Mouse (Mus musculus) limb, embryonic 15.5 days (tissue): Measurements from ENCODE around the gene Hmcn2. TPM values are rescaled to one million over a fixed set of nuclear protein-coding genes. Genes with fewer than 3 reads are reported as not detected.

Experiments
- ATAC-seq: fragments of 200-750 bp; cut with Nextera tagmentation; 2 replicates; pipeline ENCODE4 v1.8.0; 2017; ENCODE audit warnings: low read depth, moderate TSS enrichment; ENCODE audit not compliant: insufficient number of reproducible peaks, low FRiP score, low TSS enrichment
- H3K27ac ChIP-seq: fragments of 300-500 bp; sonication (generic); 2 replicates; pipeline ENCODE4 v1.5.1; 2015; ENCODE audit warnings: moderate library complexity, mild to moderate bottlenecking, inconsistent platforms
- H3K27me3 ChIP-seq: fragments of 300-500 bp; sonication (generic); 2 replicates; pipeline ENCODE4 v1.6.1; 2015; ENCODE audit warnings: inconsistent platforms
- H3K36me3 ChIP-seq: fragments of 300-500 bp; sonication (generic); 2 replicates; pipeline ENCODE4 v1.6.1; 2015; ENCODE audit warnings: inconsistent platforms
- H3K4me1 ChIP-seq: fragments of 300-500 bp; sonication (generic); 2 replicates; pipeline ENCODE4 v1.6.1; 2015; ENCODE audit warnings: inconsistent platforms
- H3K4me2 ChIP-seq: fragments of 300-500 bp; sonication (generic); 2 replicates; pipeline ENCODE4 v1.6.1; 2015; ENCODE audit warnings: mild to moderate bottlenecking, inconsistent platforms
- H3K4me3 ChIP-seq: fragments of 300-500 bp; sonication (generic); 2 replicates; pipeline ENCODE4 v1.5.1; 2015; ENCODE audit warnings: mild to moderate bottlenecking, inconsistent platforms
- H3K9ac ChIP-seq: fragments of 300-500 bp; sonication (generic); 2 replicates; pipeline ENCODE4 v1.6.1; 2015; ENCODE audit warnings: inconsistent platforms
- H3K9me3 ChIP-seq: fragments of 300-500 bp; sonication (generic); 2 replicates; pipeline ENCODE4 v1.6.1; 2016; ENCODE audit warnings: inconsistent platforms
- WGBS: fragments of 180-500 bp; shearing (Covaris S2); methylation state at CpG from one replicate; pipeline ENCODE4 v1.1.7; 2015; 5-methylcytosine and 5-hydroxymethylcytosine counted together
- polyA plus RNA-seq: library from polyadenylated mRNA; unstranded; fragments of >200 nt; fragmentation: Nextera tagmentation; extraction: Ambion mirVana; gene quantifications from 2 replicates; pipeline ENCODE4 v1.2.1, GENCODE M21; 2015

Gene Hmcn2
- polyA plus RNA-seq, 1 experiment from 2014 or later, result 0.32 TPM

GRCm38 (mm10) chr2:31462051-31462450 lies 147.8 kb downstream of the Hmcn2 start:
- Histone ChIP-seq H3K27ac (no peak overlapping the region), H3K9ac (no peak overlapping the region), H3K4me1 (peaks cover 13% of the 10 kb centered on the region), H3K36me3 (no peaks in the 10 kb centered on the region), H3K9me3 (no peaks in the 10 kb centered on the region), H3K4me3 (no peak overlapping the region), H3K4me2 (no peak overlapping the region), H3K27me3 (peaks cover 38% of the 10 kb centered on the region)
- no peak for ATAC-seq
- WGBS, result 38% methylated on average over 8 of the region's 8 CpGs

GRCm38 (mm10) chr2:31463253-31463652 lies 149.0 kb downstream of the Hmcn2 start:
- H3K4me2 ChIP-seq, result no peak overlapping the region
- no peak for ATAC-seq
- 83% methylated on average over 7 of the region's 7 CpGs for WGBS
- H3K36me3 ChIP-seq, result no peaks in the 10 kb centered on the region
- no peak overlapping the region for H3K4me3 ChIP-seq
- no peaks in the 10 kb centered on the region for H3K9me3 ChIP-seq
- H3K4me1 ChIP-seq, result peaks cover 13% of the 10 kb centered on the region
- no peak overlapping the region for H3K27ac ChIP-seq
- peaks cover 38% of the 10 kb centered on the region for H3K27me3 ChIP-seq
- H3K9ac ChIP-seq, result no peak overlapping the region

- Histone ChIP-seq H3K4me2 (no peak overlapping the region), H3K9me3 (no peaks in the 10 kb centered on the region), H3K9ac (no peak overlapping the region), H3K27me3 (peaks cover 38% of the 10 kb centered on the region), H3K4me3 (no peak overlapping the region), H3K4me1 (peaks cover 8% of the 10 kb centered on the region), H3K36me3 (no peaks in the 10 kb centered on the region), H3K27ac (no peak overlapping the region)
- no peak for ATAC-seq
- 38% methylated on average over 8 of the region's 8 CpGs for WGBS
Observed at GRCm38 (mm10) chr2:31463696-31464528, 149.7 kb downstream of the Hmcn2 start.

- WGBS, result 61% methylated on average over 6 of the region's 6 CpGs
- H3K4me2 ChIP-seq, result no peak overlapping the region
- H3K9me3 ChIP-seq, result no peaks in the 10 kb centered on the region
- H3K4me1 ChIP-seq, result peaks cover 13% of the 10 kb centered on the region
- H3K36me3 ChIP-seq, result no peaks in the 10 kb centered on the region
- H3K27ac ChIP-seq, result no peak overlapping the region
- no peak overlapping the region for H3K4me3 ChIP-seq
- peaks cover 40% of the 10 kb centered on the region for H3K27me3 ChIP-seq
- no peak overlapping the region for H3K9ac ChIP-seq
- no peak for ATAC-seq
Observed at GRCm38 (mm10) chr2:31464529-31464910, 150.3 kb downstream of the Hmcn2 start.

- H3K9me3 ChIP-seq, result no peaks in the 10 kb centered on the region
- H3K4me2 ChIP-seq, result no peak overlapping the region
- no peak overlapping the region for H3K4me3 ChIP-seq
- no peaks in the 10 kb centered on the region for H3K36me3 ChIP-seq
- ATAC-seq, result no peak
- WGBS, result 67% methylated on average over 1 of the region's 1 CpGs
- H3K27ac ChIP-seq, result no peak overlapping the region
- H3K9ac ChIP-seq, result no peak overlapping the region
- H3K27me3 ChIP-seq, result peaks cover 29% of the 10 kb centered on the region; the same call in 1 of the 2 replicates
- H3K4me1 ChIP-seq, result peaks cover 24% of the 10 kb centered on the region
Observed at GRCm38 (mm10) chr2:31467457-31467856, 153.2 kb downstream of the Hmcn2 start.

GRCm38 (mm10) chr2:31468857-31469256 lies 154.6 kb downstream of the Hmcn2 start:
- Histone ChIP-seq H3K27ac (no peak overlapping the region), H3K27me3 (peaks cover 24% of the 10 kb centered on the region; the same call in 1 of the 2 replicates), H3K4me3 (no peak overlapping the region), H3K36me3 (no peaks in the 10 kb centered on the region), H3K9me3 (no peaks in the 10 kb centered on the region), H3K4me1 (peaks cover 24% of the 10 kb centered on the region), H3K9ac (no peak overlapping the region), H3K4me2 (no peak overlapping the region)
- 70% methylated on average over 7 of the region's 7 CpGs for WGBS
- ATAC-seq, result no peak

- 31% methylated on average over 7 of the region's 7 CpGs for WGBS
- no peak for ATAC-seq
Observed at GRCm38 (mm10) chr2:31469480-31469879, 155.3 kb downstream of the Hmcn2 start.

GRCm38 (mm10) chr2:31469931-31470682 lies 155.9 kb downstream of the Hmcn2 start, which contains the start of gene Ass1:
Gene Ass1, plus strand, starts transcription at chr2:31470207.
- H3K4me2 ChIP-seq, result peak within 1 kb of the TSS; percentile 96
- H3K4me1 ChIP-seq, result peaks cover 24% of the 10 kb centered on the region
- H3K9ac ChIP-seq, result peak within 1 kb of the TSS; percentile 48
- 1% methylated on average over 48 of the region's 49 CpGs for WGBS
- H3K9me3 ChIP-seq, result no peaks in the 10 kb centered on the region
- peaks cover 24% of the 10 kb centered on the region; the same call in 1 of the 2 replicates for H3K27me3 ChIP-seq
- H3K27ac ChIP-seq, result 0 out of 2 replicates have a peak within 1 kb of the TSS, but pooled peaks have one; percentile 43
- no peaks in the 10 kb centered on the region for H3K36me3 ChIP-seq
- peak within 1 kb of the TSS; percentile 49 for H3K4me3 ChIP-seq
- ATAC-seq, result peak; percentile 66; the same call in 1 of the 2 replicates

More at GRCm38 (mm10) chr2:31469480-31469879, 155.3 kb downstream of the Hmcn2 start:
- no peak overlapping the region for H3K27ac ChIP-seq
- no peaks in the 10 kb centered on the region for H3K9me3 ChIP-seq
- H3K4me1 ChIP-seq, result peaks cover 24% of the 10 kb centered on the region
- H3K4me3 ChIP-seq, result peak overlapping the region; percentile 49
- H3K27me3 ChIP-seq, result peaks cover 24% of the 10 kb centered on the region; the same call in 1 of the 2 replicates
- H3K4me2 ChIP-seq, result peak overlapping the region; percentile 96
- H3K36me3 ChIP-seq, result no peaks in the 10 kb centered on the region
- H3K9ac ChIP-seq, result no peak overlapping the region; the same call in 1 of the 2 replicates

GRCm38 (mm10) chr2:31470683-31471385 lies 156.6 kb downstream of the Hmcn2 start:
- 5% methylated on average over 17 of the region's 19 CpGs for WGBS
- no peak for ATAC-seq
- H3K27ac ChIP-seq, result 0 out of 2 replicates have a peak overlapping the region, but pooled peaks have one; percentile 43

GRCm38 (mm10) chr2:31471611-31472010 lies 157.4 kb downstream of the Hmcn2 start:
- Histone ChIP-seq H3K4me1 (peaks cover 24% of the 10 kb centered on the region), H3K36me3 (no peaks in the 10 kb centered on the region), H3K4me2 (no peak overlapping the region), H3K27ac (no peak overlapping the region), H3K9ac (no peak overlapping the region), H3K9me3 (no peaks in the 10 kb centered on the region), H3K4me3 (no peak overlapping the region), H3K27me3 (peaks cover 24% of the 10 kb centered on the region; the same call in 1 of the 2 replicates)
- ATAC-seq, result no peak
- whole genome bisulfite sequencing, result 48% methylated on average over 6 of the region's 6 CpGs

More at GRCm38 (mm10) chr2:31470683-31471385, 156.6 kb downstream of the Hmcn2 start:
- Histone ChIP-seq H3K4me3 (peak overlapping the region; percentile 49), H3K9ac (peak overlapping the region; percentile 48; the same call in 1 of the 2 replicates), H3K4me1 (peaks cover 24% of the 10 kb centered on the region), H3K9me3 (no peaks in the 10 kb centered on the region), H3K27me3 (peaks cover 24% of the 10 kb centered on the region; the same call in 1 of the 2 replicates), H3K4me2 (peak overlapping the region; percentile 96), H3K36me3 (no peaks in the 10 kb centered on the region)

GRCm38 (mm10) chr2:31472406-31473065 lies 158.3 kb downstream of the Hmcn2 start:
- Histone ChIP-seq H3K4me3 (no peak overlapping the region), H3K27me3 (peaks cover 24% of the 10 kb centered on the region; the same call in 1 of the 2 replicates), H3K9ac (no peak overlapping the region), H3K36me3 (no peaks in the 10 kb centered on the region), H3K9me3 (no peaks in the 10 kb centered on the region), H3K4me1 (peaks cover 28% of the 10 kb centered on the region), H3K27ac (no peak overlapping the region), H3K4me2 (no peak overlapping the region)
- WGBS, result 49% methylated on average over 10 of the region's 10 CpGs
- no peak for ATAC-seq
